Mouse (Mus musculus) olfactory bulb, adult 2 months (tissue): ENCODE results near the gene Il25. TPM values are rescaled to one million over a fixed set of nuclear protein-coding genes. Genes with fewer than 3 reads are reported as not detected.
A peak's percentile ranks its signal among the peaks of the same experiment; 100 is the strongest.

Experiments used
- H3K27ac ChIP-seq: fragments of 200-500 bp; 2 replicates; pipeline ENCODE4 v1.5.1; 2012; ENCODE audit warnings: low read depth, low read length; ENCODE audit not compliant: insufficient read depth
- H3K4me1 ChIP-seq: fragments of 200-500 bp; 2 replicates; pipeline ENCODE4 v1.6.1; 2012; ENCODE audit warnings: low read length; ENCODE audit not compliant: control insufficient read depth, insufficient read depth
- H3K4me3 ChIP-seq: fragments of 200-500 bp; 2 replicates; pipeline ENCODE4 v1.5.1; 2012; ENCODE audit warnings: mild to moderate bottlenecking, low read depth, low read length, moderate library complexity; ENCODE audit not compliant: insufficient read depth
- CTCF ChIP-seq: fragments of 200-500 bp; IDR thresholded peaks from 2 replicates; pipeline ENCODE4 v1.5.1; 2012; ENCODE audit warnings: low read depth, mild to moderate bottlenecking, low read length, moderate library complexity; ENCODE audit not compliant: insufficient read depth
- POLR2A ChIP-seq: fragments of 200-500 bp; IDR thresholded peaks from 2 replicates; pipeline ENCODE4 v1.6.1; 2012; ENCODE audit warnings: mild to moderate bottlenecking, low read depth, low read length, moderate library complexity; ENCODE audit not compliant: insufficient read depth
- WGBS: fragments of 180-500 bp; shearing (Covaris S2); methylation state at CpG from one replicate; pipeline ENCODE4 v1.1.7; 2018; 5-methylcytosine and 5-hydroxymethylcytosine counted together
- polyA plus RNA-seq: library from polyadenylated mRNA; stranded (reverse); fragments of >200 nt; gene quantifications from 2 replicates; pipeline ENCODE4 v1.2.4, GENCODE M21; 2012; ENCODE audit warnings: low replicate concordance; ENCODE audit not compliant: missing spikeins, insufficient read depth, insufficient read length

The Il25 gene
- not detected in 2 replicates for polyA plus RNA-seq

- WGBS: 50% methylated on average over 6 of the region's 6 CpGs
- TF ChIP-seq CTCF (no peak), POLR2A (no peak)
Observed at GRCm38 (mm10) chr14:54932645-54933150, at the start of gene Il25. TSS of gene Il25 (plus strand) at chr14:54932695.

GRCm38 (mm10) chr14:54883154-54884021, 49.1 kb upstream of the Il25 start, which contains the start of the genes Bcl2l2 and Gm20521:
TSS of gene Bcl2l2 (plus strand) at chr14:54883377.
TSS of gene Gm20521 (plus strand) at chr14:54883441.
- under 1% methylated on average over 27 of the region's 27 CpGs for WGBS
- TF ChIP-seq CTCF (no peak), POLR2A (0 out of 2 replicates have a peak, but pooled peaks have one; percentile 30)
- peak within 1 kb of the TSS; percentile 72 for H3K4me3 ChIP-seq
- H3K27ac ChIP-seq: peak within 1 kb of the TSS; percentile 75
- H3K4me1 ChIP-seq: peaks cover 23% of the 10 kb centered on the region

More at GRCm38 (mm10) chr14:54932645-54933150, at the start of gene Il25:
- no peak within 1 kb of the TSS for H3K27ac ChIP-seq
- no peak within 1 kb of the TSS for H3K4me3 ChIP-seq
- peaks cover 26% of the 10 kb centered on the region for H3K4me1 ChIP-seq

GRCm38 (mm10) chr14:54884022-54884712, 48.3 kb upstream of the Il25 start:
- whole genome bisulfite sequencing: 34% methylated on average over 21 of the region's 21 CpGs
- peak overlapping the region; percentile 72 for H3K4me3 ChIP-seq
- peak overlapping the region; percentile 58; the same call in 1 of the 2 replicates for H3K27ac ChIP-seq
- TF ChIP-seq CTCF (no peak), POLR2A (no peak)
- peaks cover 23% of the 10 kb centered on the region for H3K4me1 ChIP-seq

GRCm38 (mm10) chr14:54885309-54885708, 47.2 kb upstream of the Il25 start:
- peaks cover 23% of the 10 kb centered on the region for H3K4me1 ChIP-seq
- H3K4me3 ChIP-seq: no peak overlapping the region
- H3K27ac ChIP-seq: no peak overlapping the region
- no peak for TF ChIP-seq POLR2A
- no peak for TF ChIP-seq CTCF
- WGBS: 90% methylated on average over 11 of the region's 11 CpGs

- Histone ChIP-seq H3K4me1 (no peaks in the 10 kb centered on the region), H3K27ac (peak within 1 kb of the TSS; percentile 87), H3K4me3 (no peak within 1 kb of the TSS)
- TF ChIP-seq POLR2A: no peak
- 87% methylated on average over 3 of the region's 3 CpGs for WGBS
Observed at GRCm38 (mm10) chr14:54892200-54892599, 40.3 kb upstream of the Il25 start, which contains the start of gene Pabpn1. TSS of gene Pabpn1 (plus strand) at chr14:54892500.

GRCm38 (mm10) chr14:54893651-54894181, 38.8 kb upstream of the Il25 start:
- WGBS: under 1% methylated on average over 38 of the region's 38 CpGs
- no peak for TF ChIP-seq CTCF
- peak; percentile 42; the same call in 1 of the 2 replicates for TF ChIP-seq POLR2A
- H3K27ac ChIP-seq: peak overlapping the region; percentile 87
- no peaks in the 10 kb centered on the region for H3K4me1 ChIP-seq
- H3K4me3 ChIP-seq: peak overlapping the region; percentile 73

GRCm38 (mm10) chr14:54894296-54895151, 38.0 kb upstream of the Il25 start:
- TF ChIP-seq CTCF (no peak), POLR2A (no peak)
- WGBS: under 1% methylated on average over 54 of the region's 54 CpGs
- peak overlapping the region; percentile 73 for H3K4me3 ChIP-seq
- H3K27ac ChIP-seq: peak overlapping the region; percentile 33; the same call in 1 of the 2 replicates
- H3K4me1 ChIP-seq: no peaks in the 10 kb centered on the region

GRCm38 (mm10) chr14:54897445-54897844, 35.0 kb upstream of the Il25 start:
- H3K27ac ChIP-seq: no peak overlapping the region
- no peaks in the 10 kb centered on the region for H3K4me1 ChIP-seq
- H3K4me3 ChIP-seq: no peak overlapping the region
- TF ChIP-seq POLR2A: no peak
- no peak for TF ChIP-seq CTCF
- WGBS: 41% methylated on average over 2 of the region's 2 CpGs
